Mouse (Mus musculus) skeletal muscle tissue, adult 2 months (tissue): ENCODE measurements at regions not wholly inside any gene's neighbourhood (a gene's known extent, or its start where the extent isn't known, plus 50 kb on each side); places are given as distances from the start of the nearest gene placed in this dataset.
A peak's percentile ranks its signal among the peaks of the same experiment; 100 is the strongest.

Experiments used
- DNase-seq: peaks from one replicate; pipeline ENCODE4 v3.0.0-alpha.2; 2012; ENCODE audit warnings: low read depth, low spot score

DNA sequence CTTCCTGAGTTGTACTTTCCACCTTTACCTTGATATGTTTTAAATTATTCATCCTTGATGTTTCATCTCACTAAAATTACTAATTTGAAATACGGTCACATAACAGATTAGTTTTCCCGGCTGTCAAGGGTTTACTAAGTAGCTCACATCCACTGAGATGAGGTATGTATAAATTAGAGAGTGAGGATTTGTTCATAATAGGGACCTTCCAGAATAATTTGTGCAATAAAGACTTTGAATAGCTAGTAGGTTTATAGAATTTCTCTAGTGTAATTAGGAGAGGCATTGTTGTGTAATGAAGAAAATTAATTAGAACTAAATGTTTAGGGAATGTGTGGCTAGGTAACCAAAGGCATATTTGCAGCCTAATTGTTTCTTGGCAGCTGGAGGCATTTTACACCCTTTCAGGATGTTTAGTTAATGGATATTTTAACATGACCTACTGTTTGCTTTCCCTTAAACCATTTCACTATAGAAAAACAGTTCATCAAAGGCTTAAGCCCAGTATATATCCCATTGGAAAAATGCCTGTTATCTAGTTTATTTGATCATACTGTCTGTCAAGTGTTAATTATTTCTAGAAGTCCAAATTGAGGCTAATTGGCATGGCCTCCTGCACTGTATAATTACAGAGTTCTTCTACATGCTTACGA is 70.8 kb downstream of the Mat2b start:
- no peak for DNase-seq

DNA sequence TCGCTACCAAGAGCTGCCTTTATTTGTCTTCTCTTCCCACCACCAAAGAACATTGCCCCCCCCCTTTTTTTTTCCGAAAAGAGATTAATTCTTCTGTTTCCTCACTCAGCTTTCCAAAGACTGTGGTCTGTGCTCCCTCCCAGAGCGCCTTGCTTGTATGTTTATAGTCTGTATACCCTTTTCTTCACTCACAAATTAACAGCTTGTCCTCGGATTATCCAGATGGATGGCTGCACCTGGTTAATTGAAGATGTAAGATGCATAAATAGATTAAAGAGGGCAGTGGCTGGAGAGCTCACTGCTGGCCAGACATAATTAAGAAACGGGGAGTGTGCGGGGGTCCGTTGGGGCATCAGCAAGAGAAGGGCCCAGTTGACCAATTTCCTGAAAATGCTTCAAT is 75.0 kb downstream of the Mat2b start:
- DNase-seq, result no peak

DNA sequence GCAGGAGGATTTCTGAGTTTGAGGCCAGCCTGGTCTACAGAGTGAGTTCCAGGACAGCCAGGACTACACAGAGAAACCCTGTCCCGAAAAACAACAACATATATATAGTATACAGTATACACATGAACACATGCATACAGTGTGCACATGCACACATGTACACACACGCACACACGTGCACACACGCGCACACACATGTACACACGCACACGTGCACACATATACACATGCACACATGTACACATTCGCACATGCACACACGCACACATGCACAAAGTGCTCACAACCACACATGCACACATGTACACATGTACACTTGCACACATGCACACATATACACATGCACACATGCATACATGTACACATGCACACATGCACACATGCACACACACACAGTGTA is 92.0 kb downstream of the Mat2b start:
- no peak for DNase-seq

DNA sequence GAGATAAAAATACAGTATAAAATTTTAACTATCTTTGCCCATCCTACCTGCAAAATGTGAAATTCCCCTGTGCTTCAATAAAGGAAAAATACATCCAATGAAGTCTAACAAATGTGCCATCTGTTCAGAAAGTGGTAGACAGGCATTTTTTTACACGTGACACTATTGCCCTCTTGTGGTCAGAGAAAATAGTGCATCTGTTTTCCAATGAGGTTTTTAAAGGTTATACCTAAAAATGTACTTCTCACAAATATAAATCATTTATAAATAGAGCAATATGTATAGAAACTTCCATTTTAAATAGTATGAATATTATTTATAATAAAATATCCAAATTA is 93.5 kb downstream of the Mat2b start:
- peak; percentile 4 for DNase-seq

DNA sequence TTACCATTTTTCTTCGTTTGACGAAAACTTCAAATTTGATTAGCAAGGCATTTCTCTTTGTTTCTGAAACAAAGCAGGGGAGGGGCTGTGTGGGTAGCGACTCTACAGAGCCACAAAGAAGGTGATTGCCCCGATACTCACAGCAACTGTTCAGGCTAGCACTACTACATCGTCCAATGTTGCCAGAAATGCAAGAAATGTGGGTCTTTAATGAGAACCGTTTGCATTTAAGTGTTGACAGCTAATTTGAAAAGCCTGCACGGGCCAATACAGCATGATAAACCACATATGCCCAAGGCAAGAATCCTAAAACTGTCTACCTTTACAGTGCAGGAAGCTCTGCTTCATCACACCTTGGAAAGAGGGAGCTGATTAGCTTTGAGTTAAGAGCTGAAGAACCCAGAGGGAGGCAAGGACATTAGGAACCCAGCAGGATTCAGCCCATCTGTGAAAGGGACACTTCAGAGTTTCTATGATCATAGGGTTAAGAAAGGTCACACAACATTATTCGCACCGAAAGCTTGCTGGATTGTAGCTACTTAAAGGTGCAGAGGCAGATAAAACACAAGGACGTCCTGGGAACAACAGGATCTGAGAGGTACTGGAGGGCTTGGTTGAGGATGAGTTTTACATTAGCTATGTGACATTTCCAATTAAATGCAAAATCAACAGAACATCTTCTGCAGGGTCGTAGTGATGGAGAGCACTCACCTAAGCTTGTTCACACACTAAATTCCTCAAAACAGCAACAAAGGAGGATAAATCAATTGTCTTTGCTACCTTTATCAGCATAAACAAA is 94.0 kb downstream of the Mat2b start:
- DNase-seq, result no peak

DNA sequence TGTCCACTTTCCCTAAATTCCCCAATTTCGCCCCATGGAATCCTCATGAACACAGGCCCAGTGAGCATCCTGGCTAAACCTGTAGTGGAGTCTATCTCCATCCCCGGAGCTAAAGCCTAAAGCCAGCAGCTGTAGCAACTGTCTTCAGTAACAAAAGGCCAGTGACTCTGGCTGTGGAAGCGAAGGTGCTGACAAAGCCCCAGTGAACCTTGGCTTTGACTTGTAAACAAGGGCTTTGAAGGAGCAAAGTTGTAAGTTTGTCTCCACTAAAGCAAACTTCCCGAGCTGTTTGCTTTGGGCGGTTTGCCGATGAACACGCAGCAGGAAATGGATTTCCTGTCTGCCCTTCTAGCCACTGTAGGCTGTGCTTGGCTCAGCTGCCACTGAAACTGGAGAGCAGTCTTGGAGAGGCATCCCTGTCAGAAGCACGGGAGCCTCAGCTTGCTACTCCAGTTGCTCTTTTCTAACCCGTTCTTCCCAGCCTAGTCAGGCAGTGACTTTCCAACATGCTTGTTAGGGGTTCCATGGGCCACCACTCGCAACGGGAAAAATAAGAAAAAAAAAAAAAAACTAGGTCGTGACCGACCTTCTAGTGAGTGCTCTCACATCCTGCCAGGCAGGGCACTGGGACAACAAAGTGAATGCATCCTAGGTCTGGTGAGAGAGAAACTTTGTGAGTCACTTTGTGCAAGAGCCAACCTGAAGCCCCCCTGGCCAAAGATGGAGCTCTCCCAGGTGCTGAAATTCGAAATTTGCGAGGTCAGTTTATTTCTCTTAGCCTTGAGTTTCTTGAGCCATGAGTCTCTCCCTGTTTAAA is 94.8 kb downstream of the Mat2b start:
- no peak for DNase-seq

DNA sequence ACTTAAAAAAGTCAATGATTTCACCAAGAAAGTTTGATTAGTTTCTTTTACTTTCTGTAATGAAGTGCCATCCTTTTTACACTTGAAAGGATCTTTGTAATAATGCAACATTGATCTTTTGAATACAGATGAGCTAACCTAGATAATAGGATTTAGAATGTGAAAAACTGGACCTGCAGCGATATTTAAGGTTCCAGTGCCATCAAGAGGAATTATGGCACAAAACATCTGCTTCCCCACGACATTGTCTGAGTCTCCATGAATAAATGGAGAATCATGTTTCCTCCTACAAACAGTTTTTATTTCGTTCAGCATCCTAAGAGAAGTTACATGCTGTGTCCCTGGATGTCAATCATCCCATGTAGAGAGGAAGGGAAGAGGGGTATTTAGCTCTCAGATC is 98.7 kb downstream of the Mat2b start:
- no peak for DNase-seq

DNA sequence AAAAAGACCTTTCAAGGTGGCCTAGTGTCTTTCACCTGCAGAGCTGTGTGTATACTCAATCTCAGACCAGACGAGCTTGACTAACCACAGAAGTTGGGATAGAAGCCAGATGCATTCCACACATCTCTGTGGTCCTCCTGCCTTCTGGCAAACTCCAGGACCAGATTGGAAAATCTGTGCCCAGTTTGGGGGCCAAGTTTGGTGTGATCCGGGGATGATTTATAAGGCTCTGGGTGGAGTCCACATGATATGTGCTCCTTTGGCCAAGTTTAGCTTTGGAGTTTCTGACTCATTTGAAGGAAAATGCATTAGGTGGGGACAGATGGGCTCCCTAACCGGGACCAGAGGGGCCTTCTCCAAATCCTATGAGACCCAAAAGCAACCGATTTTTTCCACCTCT is 102.9 kb downstream of the Mat2b start:
- peak; percentile 2 for DNase-seq

DNA sequence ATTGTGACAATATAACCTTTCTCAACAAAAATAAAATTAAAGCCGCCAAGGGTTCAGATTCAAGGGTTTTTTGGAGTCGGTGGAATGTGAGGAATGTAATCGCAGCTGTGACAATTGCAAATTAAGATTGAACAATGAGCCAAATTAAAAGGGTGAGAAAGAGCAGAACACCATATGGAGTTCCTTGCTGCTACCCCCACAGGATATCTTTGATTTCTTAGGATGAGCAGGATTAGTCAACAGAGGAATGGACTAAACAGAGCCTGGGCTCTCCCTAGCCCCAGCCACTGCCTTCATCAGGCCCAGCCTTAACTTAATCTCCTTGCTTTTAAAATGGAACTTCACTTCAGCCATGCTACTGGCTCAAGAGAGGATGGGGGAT is 121.3 kb downstream of the Mat2b start:
- no peak for DNase-seq

DNA sequence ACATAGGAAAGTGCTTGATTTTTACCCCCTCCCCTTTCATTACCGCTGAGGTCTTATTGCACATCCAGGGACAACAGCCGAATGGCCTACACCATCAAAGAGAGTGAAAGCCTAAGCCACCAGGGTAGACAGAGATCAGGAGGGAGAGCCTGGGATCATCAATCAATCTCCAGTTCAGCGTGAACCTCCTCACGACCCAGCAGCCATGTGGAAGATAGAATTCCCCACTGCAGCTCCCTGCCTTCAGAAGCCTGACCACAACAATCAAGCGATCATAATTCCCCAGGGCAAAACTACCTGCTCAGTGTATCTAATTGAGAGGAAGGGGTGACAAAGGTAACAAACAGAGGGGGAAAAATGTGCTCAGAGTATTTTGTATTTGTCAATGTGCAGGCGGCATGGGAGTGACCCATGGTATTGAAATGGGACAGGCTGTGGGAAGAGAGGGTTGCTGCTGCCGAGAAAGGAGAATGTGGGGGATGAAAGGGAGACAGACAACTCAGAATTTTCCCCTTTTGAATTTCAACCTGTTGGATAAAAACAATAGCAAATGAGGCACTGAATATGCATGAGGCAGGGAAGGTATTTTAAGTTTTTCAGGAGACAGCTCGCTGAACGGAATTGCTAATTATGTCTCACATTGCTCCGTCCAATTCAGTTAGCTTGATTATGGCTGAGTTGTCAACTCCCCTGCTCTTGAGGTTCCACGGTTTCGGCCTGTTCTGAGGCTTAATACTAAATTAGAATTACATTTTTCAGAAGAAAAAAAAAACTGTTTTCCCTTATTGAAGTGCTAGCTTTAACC is 121.8 kb downstream of the Mat2b start:
- no peak for DNase-seq

DNA sequence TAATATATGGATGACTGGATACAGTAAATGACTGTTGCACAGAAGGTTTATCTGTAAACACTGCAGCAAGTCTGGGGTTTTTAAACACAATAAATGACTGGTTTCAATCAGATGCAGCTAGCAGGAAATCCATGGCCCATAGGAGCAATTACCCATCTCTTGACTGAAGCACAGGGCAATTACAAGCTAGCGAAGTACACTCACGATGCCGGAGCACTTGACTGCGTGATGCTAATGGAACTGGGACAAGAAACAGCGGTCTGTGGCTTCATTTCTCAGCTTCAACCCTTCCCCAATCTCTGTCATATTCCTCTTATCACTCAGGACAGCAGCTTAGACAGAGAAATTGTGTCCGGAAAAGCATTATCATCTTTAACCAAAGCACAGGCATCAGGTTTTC is 132.1 kb downstream of the Mat2b start:
- no peak for DNase-seq

DNA sequence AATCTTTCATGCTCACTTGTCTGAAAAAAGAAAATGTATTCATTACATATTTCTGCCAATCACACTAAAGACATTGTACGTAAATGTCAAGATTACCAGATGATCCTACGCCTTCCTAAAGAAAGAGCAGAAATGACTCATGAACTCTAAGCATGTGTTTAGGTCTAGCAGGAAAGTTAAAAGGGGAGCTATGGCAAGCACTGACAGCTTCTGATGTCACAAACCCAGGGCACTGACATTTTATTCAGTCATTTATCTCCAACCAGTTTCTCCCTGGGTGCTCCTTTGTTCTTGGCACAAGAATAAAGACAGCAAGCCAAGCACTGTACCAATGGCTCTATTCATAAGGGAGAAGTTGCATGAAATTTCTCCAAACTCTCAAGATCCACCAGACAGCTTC is 133.0 kb downstream of the Mat2b start:
- DNase-seq, result no peak

DNA sequence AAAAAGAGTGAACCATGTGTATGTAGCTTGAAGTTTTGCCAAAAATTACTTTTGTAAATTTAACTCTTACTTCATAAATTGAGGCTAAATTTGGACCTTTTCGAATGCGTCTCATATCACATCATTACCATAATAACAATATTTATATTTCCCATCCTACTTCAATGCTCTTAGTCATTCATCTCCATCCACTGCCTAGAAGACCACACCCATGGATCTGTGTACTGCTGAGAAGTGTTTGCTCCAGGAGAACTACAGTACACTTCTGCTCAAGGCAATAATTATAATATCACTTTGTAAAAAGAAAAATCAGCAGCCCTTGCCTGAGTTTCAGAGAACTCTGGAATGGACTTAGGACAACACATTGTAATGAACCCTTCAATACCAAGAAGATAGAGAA is 133.6 kb downstream of the Mat2b start:
- no peak for DNase-seq

DNA sequence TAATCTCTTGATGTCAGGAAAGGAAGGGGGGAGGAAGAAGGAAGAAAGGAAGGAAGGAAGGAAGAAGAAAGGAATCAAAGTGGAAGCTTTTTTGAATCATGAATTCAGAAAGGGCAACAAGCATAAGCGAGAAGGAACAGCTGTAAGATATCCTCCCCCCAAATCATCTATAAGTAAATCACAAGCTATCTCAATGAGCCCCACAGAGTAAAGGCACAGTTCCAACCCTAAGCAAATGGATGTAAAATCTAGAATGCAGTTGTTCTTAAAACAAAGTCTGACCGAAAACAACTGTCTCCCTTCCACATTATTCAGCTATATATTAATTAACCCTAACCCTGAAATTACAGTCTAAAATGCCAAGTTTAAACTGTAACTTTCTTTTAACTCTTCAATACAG is 136.5 kb downstream of the Mat2b start:
- no peak for DNase-seq

DNA sequence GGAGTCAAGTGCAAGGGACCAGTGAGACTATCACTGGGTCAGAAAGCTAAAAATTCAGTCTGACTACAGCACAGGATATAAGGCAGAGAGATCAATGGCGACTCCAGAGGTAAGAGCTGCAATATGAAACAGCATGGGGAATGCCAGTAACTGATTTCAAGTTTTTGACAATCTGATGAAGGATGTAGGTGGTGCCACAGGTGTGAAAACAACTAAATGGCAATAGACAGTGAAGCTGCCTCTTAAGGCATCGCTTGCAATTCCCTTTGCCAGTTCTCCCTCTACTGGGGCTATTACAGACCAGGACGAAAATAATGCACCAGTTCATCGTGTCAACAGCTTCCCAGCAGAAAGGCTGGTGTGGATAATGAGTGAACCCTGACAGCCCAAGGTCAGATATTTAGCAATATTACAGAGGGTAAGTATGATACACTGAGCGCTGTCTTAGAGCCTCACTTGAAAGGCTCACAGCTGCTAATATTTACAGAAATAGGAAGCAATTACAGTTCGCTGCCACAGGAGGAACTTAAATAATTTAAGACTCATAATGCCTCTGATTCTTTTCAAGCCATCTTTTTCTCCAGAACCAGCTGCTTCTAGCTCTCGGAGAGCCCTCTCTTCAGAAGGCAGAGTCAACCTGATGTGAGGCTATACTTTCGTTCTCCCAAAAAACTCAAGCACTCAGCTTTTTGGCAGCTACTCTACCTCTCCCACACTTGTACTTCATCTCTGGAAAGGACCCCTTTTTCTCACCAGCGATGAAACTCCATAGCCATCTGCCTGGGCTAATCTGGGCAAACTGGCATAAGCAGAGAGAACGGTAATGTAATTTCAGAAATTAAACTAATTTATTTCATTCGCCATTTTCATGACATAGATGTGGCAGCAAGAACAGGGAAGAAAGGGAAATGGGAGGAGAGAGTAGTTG is 139.9 kb downstream of the Mat2b start:
- DNase-seq, result no peak

DNA sequence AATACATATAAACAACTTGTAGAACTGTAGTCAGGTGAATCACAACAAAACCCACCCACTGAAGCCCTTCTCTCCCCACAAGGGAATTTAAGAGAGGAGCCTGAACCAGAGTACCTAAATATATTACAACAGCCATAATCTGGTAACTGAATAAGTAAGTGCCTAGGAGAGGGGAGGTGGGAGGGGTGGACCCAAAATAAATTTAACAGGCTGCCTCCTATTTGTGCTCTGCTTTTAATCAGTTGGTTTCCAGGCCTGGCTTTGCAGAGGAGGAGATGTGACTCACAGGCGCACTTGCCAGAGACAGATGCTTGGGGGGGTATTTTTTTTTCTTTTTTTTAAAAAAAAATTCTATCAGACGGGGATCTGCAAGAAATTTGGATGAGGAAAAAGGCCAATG is 142.9 kb downstream of the Mat2b start:
- no peak for DNase-seq

DNA sequence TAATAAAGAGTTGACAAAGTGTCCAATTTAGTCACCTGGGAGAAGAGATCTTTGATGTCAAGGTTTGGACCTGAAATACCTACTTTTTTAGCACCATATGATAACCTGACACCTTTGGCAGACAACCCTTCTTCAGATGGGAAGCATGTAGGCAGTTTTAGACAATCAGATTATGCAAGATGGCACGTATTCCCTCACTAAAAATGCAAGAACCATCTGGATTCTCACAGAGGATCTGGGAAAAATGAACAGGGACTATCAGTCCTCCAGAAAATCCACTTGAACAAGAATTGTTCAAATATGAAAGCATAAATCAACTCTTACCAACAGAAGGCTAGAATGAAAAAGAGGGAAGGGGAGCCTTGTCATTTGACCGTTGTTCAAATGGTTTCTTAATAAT is 148.4 kb downstream of the Mat2b start:
- no peak for DNase-seq

DNA sequence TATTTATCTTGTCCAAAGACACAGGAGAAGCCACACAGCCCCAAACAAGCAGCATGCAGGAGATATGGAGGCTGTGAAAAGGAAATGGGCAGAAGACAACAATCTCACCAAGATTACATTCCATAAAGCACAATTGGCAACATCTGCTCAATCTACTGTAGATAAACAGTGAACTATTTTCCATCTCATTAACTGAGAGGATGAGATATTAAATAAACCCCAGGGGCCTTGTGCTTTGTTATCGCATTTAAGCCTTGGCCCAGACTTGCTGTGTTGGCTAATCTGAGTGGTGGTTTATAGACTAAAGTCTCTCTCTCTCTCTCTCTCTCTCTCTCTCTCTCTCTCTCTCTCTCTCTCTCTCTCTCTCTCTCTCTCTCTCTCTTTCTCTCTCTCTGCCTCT is 149.5 kb downstream of the Mat2b start:
- no peak for DNase-seq

DNA sequence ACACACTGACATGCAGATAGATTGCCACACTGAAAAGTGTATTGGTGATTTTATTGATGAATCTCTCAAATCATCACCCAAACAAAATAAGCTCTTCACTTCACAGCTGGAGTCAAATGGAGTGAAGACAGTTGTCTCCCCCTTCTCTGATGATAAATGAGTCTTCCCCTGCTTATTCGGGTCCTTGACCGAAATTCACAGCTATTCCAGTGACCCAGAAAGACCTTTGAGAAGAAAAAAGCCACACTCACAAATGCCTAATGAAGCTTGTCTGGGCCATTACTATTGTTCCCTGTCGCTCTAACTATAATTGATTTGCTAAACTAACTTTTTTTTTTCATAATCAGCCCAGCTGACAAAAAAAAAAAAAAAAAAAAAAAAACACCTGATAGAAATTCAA is 154.8 kb downstream of the Mat2b start:
- no peak for DNase-seq

DNA sequence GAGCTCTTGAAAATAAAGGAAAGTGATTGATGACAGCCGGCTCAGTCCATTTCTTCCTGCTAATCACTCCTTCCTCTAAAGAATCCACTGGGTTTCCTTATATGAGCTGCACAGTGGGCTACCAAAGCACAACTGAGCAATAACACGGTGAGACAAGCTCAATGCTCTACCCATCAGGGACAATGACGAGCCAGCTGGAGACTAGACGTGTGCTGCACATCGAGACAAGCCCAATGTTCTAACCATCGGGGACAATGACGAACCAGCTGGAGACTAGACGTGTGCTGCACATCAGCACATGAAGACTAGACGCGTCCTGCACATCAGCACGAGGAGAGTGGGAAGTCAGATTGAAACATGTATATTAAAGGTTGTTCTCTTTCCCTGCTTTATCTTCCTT is 155.2 kb downstream of the Mat2b start:
- no peak for DNase-seq

DNA sequence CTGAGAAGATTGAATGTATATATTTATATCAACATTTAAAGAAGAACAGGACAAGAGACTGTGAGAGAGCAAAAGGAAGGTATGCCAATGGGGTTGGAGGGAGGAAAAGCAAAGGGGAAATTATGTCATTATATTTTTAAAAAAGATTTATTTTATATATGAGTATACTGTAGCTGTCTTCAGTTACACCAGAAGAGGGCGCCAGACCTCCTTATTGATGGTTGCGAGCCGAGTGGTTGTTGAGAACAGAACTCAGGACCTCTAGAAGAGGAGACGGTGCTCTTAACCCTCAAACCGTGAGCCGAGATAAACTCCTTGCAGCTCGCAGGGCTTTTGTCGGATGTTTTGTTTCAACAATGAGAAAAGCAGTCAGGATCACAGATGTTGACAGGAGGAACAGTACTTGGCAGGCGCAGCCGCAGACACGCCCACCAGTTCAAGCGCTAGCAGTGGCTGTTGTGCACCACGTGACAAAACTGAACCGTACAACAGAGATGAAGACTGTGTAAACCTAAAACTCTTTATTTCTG is 158.7 kb downstream of the Mat2b start:
- no peak for DNase-seq
